Mouse (Mus musculus): ENCODE data around the gene Cdh22. TPM values are rescaled to one million over a fixed set of nuclear protein-coding genes. Genes with fewer than 3 reads are reported as not detected.

The Cdh22 gene
- polyA plus RNA-seq, 1 experiment from 2014 or later = 4.8 TPM

DNA sequence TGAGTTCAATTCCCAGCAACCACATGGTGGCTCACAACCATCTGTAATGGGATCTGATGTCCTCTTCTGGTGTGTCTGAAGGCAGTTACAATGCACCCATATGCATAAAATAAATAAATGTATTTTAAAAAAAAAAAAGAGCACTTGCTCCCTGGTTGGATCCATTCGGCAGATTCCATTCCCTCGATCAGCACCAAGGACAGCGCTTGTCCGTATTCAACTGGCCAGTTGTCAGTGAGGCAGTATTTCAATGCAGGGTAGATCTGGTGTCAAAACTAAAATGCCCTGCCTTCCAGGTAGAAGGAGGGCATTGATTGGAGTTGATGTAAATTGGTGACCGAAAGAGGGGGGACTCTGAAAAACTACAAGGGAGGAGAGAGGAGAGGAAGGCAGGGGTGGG is 74.2 kb downstream of the Cdh22 start:
- H3K36me3 ChIP-seq (ENCODE audit: control insufficient read depth, insufficient read depth, low read length) = no peaks in the 10 kb centered on the region
- peaks cover 14% of the 10 kb centered on the region; the same call in 1 of the 2 replicates for H3K4me1 ChIP-seq (ENCODE audit: control insufficient read depth, insufficient read depth, low read length)
- no peak overlapping the region for H3K4me3 ChIP-seq (ENCODE audit: low read depth, low read length)
- H3K27ac ChIP-seq (ENCODE audit: low read depth, low read length) = no peak overlapping the region
- WGBS = 20% methylated on average over 5 of the region's 5 CpGs
- H3K27me3 ChIP-seq (replicated peaks; ENCODE audit: control insufficient read depth, insufficient read depth, low read length) = no peaks in the 10 kb centered on the region
- no peaks in the 10 kb centered on the region for H3K9me3 ChIP-seq (replicated peaks; ENCODE audit: control insufficient read depth, low read length)
- no peak overlapping the region for H3K9ac ChIP-seq (ENCODE audit: low read length)
- no peak overlapping the region for H3K4me2 ChIP-seq (ENCODE audit: low read length)
- DNase-seq (ENCODE audit: low spot score) (no peak), ATAC-seq (no peak)

GRCm38 (mm10) chr2:165159055-165159688 is 75.5 kb downstream of the Cdh22 start:
- Histone ChIP-seq H3K36me3 (ENCODE audit: control insufficient read depth, insufficient read depth, low read length) (no peaks in the 10 kb centered on the region), H3K9me3 (replicated peaks; ENCODE audit: control insufficient read depth, low read length) (no peaks in the 10 kb centered on the region), H3K4me2 (ENCODE audit: low read length) (no peak overlapping the region), H3K27ac (ENCODE audit: low read depth, low read length) (no peak overlapping the region), H3K27me3 (replicated peaks; ENCODE audit: control insufficient read depth, insufficient read depth, low read length) (no peaks in the 10 kb centered on the region), H3K4me1 (ENCODE audit: control insufficient read depth, insufficient read depth, low read length) (peaks cover 12% of the 10 kb centered on the region; the same call in 1 of the 2 replicates), H3K4me3 (ENCODE audit: low read depth, low read length) (no peak overlapping the region), H3K9ac (ENCODE audit: low read length) (no peak overlapping the region)
- DNase-seq (ENCODE audit: low spot score) = peak; percentile 64
- WGBS = 19% methylated on average over 15 of the region's 15 CpGs
- no peak for ATAC-seq

GRCm38 (mm10) chr2:165158317-165158716 is 76.3 kb downstream of the Cdh22 start:
- Histone ChIP-seq H3K27ac (ENCODE audit: low read depth, low read length) (peak overlapping the region; percentile 21; the same call in 1 of the 2 replicates), H3K4me3 (ENCODE audit: low read depth, low read length) (no peak overlapping the region), H3K4me1 (ENCODE audit: control insufficient read depth, insufficient read depth, low read length) (peaks cover 10% of the 10 kb centered on the region; the same call in 1 of the 2 replicates), H3K9ac (ENCODE audit: low read length) (no peak overlapping the region), H3K27me3 (replicated peaks; ENCODE audit: control insufficient read depth, insufficient read depth, low read length) (no peaks in the 10 kb centered on the region), H3K4me2 (ENCODE audit: low read length) (no peak overlapping the region), H3K36me3 (ENCODE audit: control insufficient read depth, insufficient read depth, low read length) (no peaks in the 10 kb centered on the region), H3K9me3 (replicated peaks; ENCODE audit: control insufficient read depth, low read length) (no peaks in the 10 kb centered on the region)
- ATAC-seq (peak; percentile 25; the same call in 1 of the 2 replicates), DNase-seq (ENCODE audit: low spot score) (no peak)
- WGBS = 56% methylated on average over 4 of the region's 4 CpGs

GRCm38 (mm10) chr2:165157900-165158299 is 76.8 kb downstream of the Cdh22 start:
- DNase-seq (ENCODE audit: low spot score) = no peak
- no peak overlapping the region for H3K27ac ChIP-seq (ENCODE audit: low read depth, low read length)
- WGBS = 35% methylated on average over 11 of the region's 11 CpGs
- H3K4me2 ChIP-seq (ENCODE audit: low read length) = no peak overlapping the region
- no peaks in the 10 kb centered on the region for H3K9me3 ChIP-seq (replicated peaks; ENCODE audit: control insufficient read depth, low read length)
- H3K4me1 ChIP-seq (ENCODE audit: control insufficient read depth, insufficient read depth, low read length) = peaks cover 14% of the 10 kb centered on the region; the same call in 1 of the 2 replicates
- H3K27me3 ChIP-seq (replicated peaks; ENCODE audit: control insufficient read depth, insufficient read depth, low read length) = no peaks in the 10 kb centered on the region
- H3K4me3 ChIP-seq (ENCODE audit: low read depth, low read length) = no peak overlapping the region
- H3K36me3 ChIP-seq (ENCODE audit: control insufficient read depth, insufficient read depth, low read length) = no peaks in the 10 kb centered on the region
- H3K9ac ChIP-seq (ENCODE audit: low read length) = no peak overlapping the region
- ATAC-seq = no peak

GRCm38 (mm10) chr2:165153006-165153405 is 81.6 kb downstream of the Cdh22 start:
- 34% methylated on average over 12 of the region's 12 CpGs for WGBS
- no peaks in the 10 kb centered on the region for H3K9me3 ChIP-seq (replicated peaks; ENCODE audit: control insufficient read depth, low read length)
- ATAC-seq (peak; percentile 58; the same call in 1 of the 2 replicates), DNase-seq (ENCODE audit: low spot score) (peak; percentile 52)
- no peak overlapping the region for H3K27ac ChIP-seq (ENCODE audit: low read depth, low read length)
- H3K4me2 ChIP-seq (ENCODE audit: low read length) = no peak overlapping the region
- H3K9ac ChIP-seq (ENCODE audit: low read length) = no peak overlapping the region
- H3K36me3 ChIP-seq (ENCODE audit: control insufficient read depth, insufficient read depth, low read length) = no peaks in the 10 kb centered on the region
- H3K27me3 ChIP-seq (replicated peaks; ENCODE audit: control insufficient read depth, insufficient read depth, low read length) = no peaks in the 10 kb centered on the region
- H3K4me1 ChIP-seq (ENCODE audit: control insufficient read depth, insufficient read depth, low read length) = peaks cover 6% of the 10 kb centered on the region; the same call in 1 of the 2 replicates
- no peak overlapping the region for H3K4me3 ChIP-seq (ENCODE audit: low read depth, low read length)

DNA sequence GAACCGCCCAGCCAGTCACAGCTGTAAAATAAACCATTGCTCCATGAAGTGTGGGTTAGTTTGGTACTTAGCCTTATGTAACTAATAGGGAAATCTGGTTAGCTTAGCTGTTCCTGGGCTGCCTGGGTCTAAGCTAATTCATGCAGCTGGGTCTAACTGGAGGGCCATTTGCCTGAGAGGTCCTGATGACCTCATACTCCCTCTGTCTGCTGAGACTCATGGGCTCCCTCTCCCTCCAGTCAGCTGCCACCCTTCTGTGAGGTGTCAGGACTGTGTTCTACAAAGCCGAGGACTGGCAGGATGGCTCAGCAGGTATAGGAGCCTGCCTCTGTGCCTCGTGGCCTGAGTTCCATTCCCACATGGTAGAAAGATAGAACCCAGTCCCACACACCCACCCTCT is 84.9 kb downstream of the Cdh22 start:
- no peaks in the 10 kb centered on the region for H3K36me3 ChIP-seq (ENCODE audit: control insufficient read depth, insufficient read depth, low read length)
- no peak overlapping the region for H3K4me2 ChIP-seq (ENCODE audit: low read length)
- no peaks in the 10 kb centered on the region for H3K27me3 ChIP-seq (replicated peaks; ENCODE audit: control insufficient read depth, insufficient read depth, low read length)
- H3K9ac ChIP-seq (ENCODE audit: low read length) = no peak overlapping the region
- no peak overlapping the region for H3K27ac ChIP-seq (ENCODE audit: low read depth, low read length)
- H3K9me3 ChIP-seq (replicated peaks; ENCODE audit: control insufficient read depth, low read length) = no peaks in the 10 kb centered on the region
- DNase-seq (ENCODE audit: low spot score) = no peak
- H3K4me1 ChIP-seq (ENCODE audit: control insufficient read depth, insufficient read depth, low read length) = peaks cover 6% of the 10 kb centered on the region; the same call in 1 of the 2 replicates
- no peak overlapping the region for H3K4me3 ChIP-seq (ENCODE audit: low read depth, low read length)
- WGBS = 69% methylated on average over 3 of the region's 3 CpGs
- peak; percentile 54 for ATAC-seq

DNA sequence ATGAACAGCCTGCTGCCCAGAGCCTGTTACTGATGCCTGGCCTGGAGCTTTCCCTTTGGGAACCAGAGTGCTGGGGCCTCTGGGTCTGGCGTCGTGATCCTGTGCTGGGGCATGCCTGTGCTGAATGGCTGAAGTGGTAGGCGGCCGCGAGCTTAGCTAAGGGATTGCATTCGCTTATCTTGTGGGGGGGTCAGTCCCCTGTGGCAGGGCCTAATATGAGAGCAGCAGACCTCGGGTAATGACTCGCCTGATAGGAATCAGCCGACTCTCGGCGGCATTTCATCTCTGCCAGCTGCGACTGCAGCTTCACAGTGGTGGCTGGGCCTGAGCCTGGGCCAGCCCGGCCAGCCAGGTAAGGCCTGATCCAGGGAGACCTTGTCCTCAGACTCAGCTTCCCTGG is 88.8 kb downstream of the Cdh22 start:
- no peaks in the 10 kb centered on the region for H3K9me3 ChIP-seq (replicated peaks; ENCODE audit: control insufficient read depth, low read length)
- 75% methylated on average over 13 of the region's 13 CpGs for WGBS
- no peaks in the 10 kb centered on the region for H3K27me3 ChIP-seq (replicated peaks; ENCODE audit: control insufficient read depth, insufficient read depth, low read length)
- ATAC-seq (no peak), DNase-seq (ENCODE audit: low spot score) (no peak)
- no peaks in the 10 kb centered on the region for H3K4me1 ChIP-seq (ENCODE audit: control insufficient read depth, insufficient read depth, low read length)
- H3K36me3 ChIP-seq (ENCODE audit: control insufficient read depth, insufficient read depth, low read length) = no peaks in the 10 kb centered on the region
- H3K9ac ChIP-seq (ENCODE audit: low read length) = no peak overlapping the region
- no peak overlapping the region for H3K4me2 ChIP-seq (ENCODE audit: low read length)
- no peak overlapping the region for H3K4me3 ChIP-seq (ENCODE audit: low read depth, low read length)
- H3K27ac ChIP-seq (ENCODE audit: low read depth, low read length) = no peak overlapping the region

DNA sequence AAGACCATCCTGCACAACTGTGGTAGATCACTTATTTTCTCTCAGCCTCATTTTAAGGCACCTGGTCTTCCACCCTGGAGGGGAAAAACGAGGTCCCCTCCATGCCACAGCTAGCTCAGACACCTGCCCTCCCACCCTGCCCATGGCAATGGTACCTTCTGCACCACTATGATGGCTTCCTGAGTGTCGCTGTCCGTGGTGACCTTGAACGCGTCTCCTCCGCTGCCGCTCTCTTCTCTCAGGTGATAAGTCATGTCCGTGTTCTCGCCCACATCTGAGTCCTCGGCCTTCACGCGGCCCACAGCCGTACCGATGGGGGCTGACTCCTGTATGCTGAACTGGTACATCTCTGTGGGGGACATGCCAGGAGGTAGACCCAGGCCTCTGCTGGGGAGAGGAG is 91.2 kb downstream of the Cdh22 start:
- WGBS = 78% methylated on average over 14 of the region's 14 CpGs
- H3K4me2 ChIP-seq (ENCODE audit: low read length) = no peak overlapping the region
- H3K27ac ChIP-seq (ENCODE audit: low read depth, low read length) = no peak overlapping the region
- no peaks in the 10 kb centered on the region for H3K27me3 ChIP-seq (replicated peaks; ENCODE audit: control insufficient read depth, insufficient read depth, low read length)
- no peak for DNase-seq (ENCODE audit: low spot score)
- H3K4me3 ChIP-seq (ENCODE audit: low read depth, low read length) = no peak overlapping the region
- H3K4me1 ChIP-seq (ENCODE audit: control insufficient read depth, insufficient read depth, low read length) = 0 out of 2 replicates have a peak, but pooled peaks cover 3% of the 10 kb centered on the region
- no peaks in the 10 kb centered on the region for H3K36me3 ChIP-seq (ENCODE audit: control insufficient read depth, insufficient read depth, low read length)
- no peak overlapping the region for H3K9ac ChIP-seq (ENCODE audit: low read length)
- ATAC-seq = no peak
- H3K9me3 ChIP-seq (replicated peaks; ENCODE audit: control insufficient read depth, low read length) = no peaks in the 10 kb centered on the region

- peak overlapping the region; percentile 54 for H3K9ac ChIP-seq (ENCODE audit: low read length)
- DNase-seq (ENCODE audit: low spot score) (peak; percentile 91), ATAC-seq (peak; percentile 75)
- peak overlapping the region; percentile 93 for H3K27ac ChIP-seq (ENCODE audit: low read depth, low read length)
- 0 out of 2 replicates have a peak overlapping the region, but pooled peaks have one; percentile 9 for H3K4me2 ChIP-seq (ENCODE audit: low read length)
- H3K27me3 ChIP-seq (replicated peaks; ENCODE audit: control insufficient read depth, insufficient read depth, low read length) = no peaks in the 10 kb centered on the region
- peaks cover 34% of the 10 kb centered on the region for H3K4me1 ChIP-seq (ENCODE audit: control insufficient read depth, insufficient read depth, low read length)
- no peaks in the 10 kb centered on the region for H3K36me3 ChIP-seq (ENCODE audit: control insufficient read depth, insufficient read depth, low read length)
- WGBS = 2% methylated on average over 16 of the region's 16 CpGs
- H3K4me3 ChIP-seq (ENCODE audit: low read depth, low read length) = no peak overlapping the region
- no peaks in the 10 kb centered on the region for H3K9me3 ChIP-seq (replicated peaks; ENCODE audit: control insufficient read depth, low read length)
Measured at GRCm38 (mm10) chr2:165136049-165136448, 98.6 kb downstream of the Cdh22 start.
